Mouse (Mus musculus) ES-E14 (cell line): ENCODE data around the gene Ppp1r15a. TPM values are rescaled to one million over a fixed set of nuclear protein-coding genes. Genes with fewer than 3 reads are reported as not detected.
A peak's percentile ranks its signal among the peaks of the same experiment; 100 is the strongest.
"Not testable (repeated sequence)": the region's sequence is repeated elsewhere in the genome, so short reads cannot be mapped to it uniquely, and the experiment has no call there.

ENCODE experiments used
- DNase-seq: peaks from one replicate; pipeline ENCODE4 v3.0.0-alpha.2; 2013; ENCODE audit warnings: low read depth, low spot score
- H3K27ac ChIP-seq: 2 replicates; pipeline ENCODE4 v1.5.1; 2012; ENCODE audit warnings: low read depth, mild to moderate bottlenecking, low read length, moderate library complexity, mixed read lengths; ENCODE audit not compliant: poor library complexity, insufficient read depth, severe bottlenecking
- H3K36me3 ChIP-seq: 2 replicates; pipeline ENCODE4 v1.6.1; 2012; ENCODE audit warnings: mild to moderate bottlenecking, low read length, moderate library complexity, mixed read lengths; ENCODE audit not compliant: control insufficient read depth, poor library complexity, insufficient read depth, severe bottlenecking
- H3K4me1 ChIP-seq, 2 experiments: fragments of 150-350 bp in 1 of 2; sonication (generic) in 1 of 2; 2 replicates each; pipeline ENCODE4 v1.6.1; 2012; ENCODE audit warnings: low read length in 2 of 2, mild to moderate bottlenecking in 1 of 2, mixed read lengths in 1 of 2; ENCODE audit not compliant: control insufficient read depth in 2 of 2, insufficient read depth in 2 of 2, poor library complexity in 1 of 2
- H3K4me3 ChIP-seq, 2 experiments: fragments of 150-350 bp in 1 of 2; sonication (generic) in 1 of 2; 2 replicates each; pipeline ENCODE4 v1.5.1; 2012; ENCODE audit warnings: low read length in 2 of 2, low read depth in 1 of 2, mild to moderate bottlenecking in 1 of 2, mixed read lengths in 1 of 2; ENCODE audit not compliant: insufficient read depth in 1 of 2, poor library complexity in 1 of 2, severe bottlenecking in 1 of 2
- H3K9ac ChIP-seq: 2 replicates; pipeline ENCODE4 v1.6.1; 2012; ENCODE audit warnings: low read depth, mild to moderate bottlenecking, low read length, mixed read lengths; ENCODE audit not compliant: poor library complexity, insufficient read depth, severe bottlenecking
- H3K9me3 ChIP-seq: fragments of 150-350 bp; sonication (generic); 2 replicates; pipeline ENCODE4 v1.6.1; 2012; ENCODE audit warnings: low read depth, mild to moderate bottlenecking, low read length; ENCODE audit not compliant: control insufficient read depth, insufficient read depth
- CHD2 ChIP-seq: IDR thresholded peaks from 2 replicates; pipeline ENCODE4 v1.6.1; 2014; ENCODE audit warnings: mild to moderate bottlenecking, low read depth, low read length, inconsistent platforms
- HCFC1 ChIP-seq: IDR thresholded peaks from 2 replicates; pipeline ENCODE4 v1.6.1; 2012; ENCODE audit warnings: low read length, inconsistent platforms, borderline replicate concordance; ENCODE audit not compliant: insufficient read depth
- MAFK ChIP-seq: IDR thresholded peaks from 2 replicates; pipeline ENCODE4 v1.6.1; 2014; ENCODE audit warnings: mild to moderate bottlenecking, low read depth, low read length, inconsistent platforms; ENCODE audit not compliant: insufficient read depth
- ZC3H11A ChIP-seq: IDR thresholded peaks from 2 replicates; pipeline ENCODE4 v1.6.1; 2012; ENCODE audit warnings: low read depth, mild to moderate bottlenecking, inconsistent platforms, low read length, borderline replicate concordance
- ZNF384 ChIP-seq: IDR thresholded peaks from 2 replicates; pipeline ENCODE4 v1.6.1; 2012; ENCODE audit warnings: low read depth, low read length, inconsistent platforms
- in situ Hi-C, 2 experiments: fragments of 600-800 bp; cut with MboI; formaldehyde crosslinking; loops; one replicate each; pipeline ENCODE4 v1.15.1; 2025; ENCODE audit warnings: low sequenced_read_pairs in 2 of 2, inconsistent platforms in 1 of 2; ENCODE audit not compliant: unreplicated experiment in 2 of 2
- total RNA-seq: library from RNA; depleted of rRNA; stranded (reverse); fragments of 300-350 nt; gene quantifications from 2 replicates; pipeline ENCODE4 v1.2.3, GENCODE M21; 2012

The Ppp1r15a gene
- total RNA-seq, 1 experiment, result 37.9 TPM

- DNase-seq, result no peak
- Histone ChIP-seq H3K27ac (no peak overlapping the region), H3K4me1 (peaks cover 6 to 16% of the 10 kb centered on the region in 2 experiments; a peak in 3 of 4 replicates), H3K9me3 (no peaks in the 10 kb centered on the region), H3K4me3 (no peak overlapping the region), H3K9ac (peak overlapping the region; percentile 15; the same call in 1 of the 2 replicates), H3K36me3 (peaks cover 9% of the 10 kb centered on the region; the same call in 1 of the 2 replicates)
- TF ChIP-seq HCFC1, result no peak
- TF ChIP-seq ZNF384, result no peak
- no peak for TF ChIP-seq CHD2
- TF ChIP-seq ZC3H11A, result no peak
- TF ChIP-seq MAFK, result no peak
- in situ Hi-C loops, result no loop called here
Observed at GRCm38 (mm10) chr7:45486158-45486557, 39.9 kb downstream of the Ppp1r15a start.

- H3K9me3 ChIP-seq, H3K36me3 ChIP-seq, DNase-seq, in situ Hi-C loops, H3K27ac ChIP-seq, H3K4me3 ChIP-seq, H3K9ac ChIP-seq: not testable (repeated sequence)
- peaks cover 2 to 11% of the 10 kb centered on the region in 2 experiments; a peak in 2 of 4 replicates for H3K4me1 ChIP-seq
Observed at GRCm38 (mm10) chr7:45484985-45485384, 41.1 kb downstream of the Ppp1r15a start.

GRCm38 (mm10) chr7:45482166-45482565 lies 43.9 kb downstream of the Ppp1r15a start:
- in situ Hi-C loops, result no loop called here
- H3K9ac ChIP-seq, result no peak overlapping the region
- H3K9me3 ChIP-seq, result no peaks in the 10 kb centered on the region
- no peak for TF ChIP-seq HCFC1
- no peak for TF ChIP-seq CHD2
- TF ChIP-seq ZNF384, result no peak
- TF ChIP-seq MAFK, result no peak
- no peak for TF ChIP-seq ZC3H11A
- peaks cover 15% of the 10 kb centered on the region; the same call in 1 of the 2 replicates for H3K36me3 ChIP-seq
- H3K27ac ChIP-seq, result no peak overlapping the region
- DNase-seq, result no peak
- peaks cover 1 to 8% of the 10 kb centered on the region in 2 experiments; a peak in 1 of 4 replicates for H3K4me1 ChIP-seq
- H3K4me3 ChIP-seq, result no peak overlapping the region

- DNase-seq, result no peak
- no peaks in the 10 kb centered on the region for H3K9me3 ChIP-seq
- H3K36me3 ChIP-seq, result peaks cover 15% of the 10 kb centered on the region; the same call in 1 of the 2 replicates
- peaks cover 2 to 6% of the 10 kb centered on the region in 2 experiments; a peak in 1 of 4 replicates for H3K4me1 ChIP-seq
- no peak within 1 kb of the TSS; the same call in 1 of the 2 replicates for H3K9ac ChIP-seq
- no peak within 1 kb of the TSS for H3K4me3 ChIP-seq
- no peak within 1 kb of the TSS for H3K27ac ChIP-seq
- no peak for TF ChIP-seq MAFK
- TF ChIP-seq HCFC1, result peak; percentile 99
- no peak for TF ChIP-seq ZC3H11A
- no peak for TF ChIP-seq CHD2
- in situ Hi-C loops, result no loop called here
Observed at GRCm38 (mm10) chr7:45481374-45481927, 44.6 kb downstream of the Ppp1r15a start, which contains the start of gene Tulp2. TSS of gene Tulp2 (plus strand) at chr7:45481877.

- H3K9me3 ChIP-seq, in situ Hi-C loops, H3K27ac ChIP-seq, H3K4me3 ChIP-seq, H3K9ac ChIP-seq, H3K4me1 ChIP-seq, DNase-seq: not testable (repeated sequence)
- peaks cover 12% of the 10 kb centered on the region; the same call in 1 of the 2 replicates for H3K36me3 ChIP-seq
Observed at GRCm38 (mm10) chr7:45480310-45480709, 45.8 kb downstream of the Ppp1r15a start.
